ENCODE assay signal across 8 mouse cellular contexts in the genomic region with DNA sequence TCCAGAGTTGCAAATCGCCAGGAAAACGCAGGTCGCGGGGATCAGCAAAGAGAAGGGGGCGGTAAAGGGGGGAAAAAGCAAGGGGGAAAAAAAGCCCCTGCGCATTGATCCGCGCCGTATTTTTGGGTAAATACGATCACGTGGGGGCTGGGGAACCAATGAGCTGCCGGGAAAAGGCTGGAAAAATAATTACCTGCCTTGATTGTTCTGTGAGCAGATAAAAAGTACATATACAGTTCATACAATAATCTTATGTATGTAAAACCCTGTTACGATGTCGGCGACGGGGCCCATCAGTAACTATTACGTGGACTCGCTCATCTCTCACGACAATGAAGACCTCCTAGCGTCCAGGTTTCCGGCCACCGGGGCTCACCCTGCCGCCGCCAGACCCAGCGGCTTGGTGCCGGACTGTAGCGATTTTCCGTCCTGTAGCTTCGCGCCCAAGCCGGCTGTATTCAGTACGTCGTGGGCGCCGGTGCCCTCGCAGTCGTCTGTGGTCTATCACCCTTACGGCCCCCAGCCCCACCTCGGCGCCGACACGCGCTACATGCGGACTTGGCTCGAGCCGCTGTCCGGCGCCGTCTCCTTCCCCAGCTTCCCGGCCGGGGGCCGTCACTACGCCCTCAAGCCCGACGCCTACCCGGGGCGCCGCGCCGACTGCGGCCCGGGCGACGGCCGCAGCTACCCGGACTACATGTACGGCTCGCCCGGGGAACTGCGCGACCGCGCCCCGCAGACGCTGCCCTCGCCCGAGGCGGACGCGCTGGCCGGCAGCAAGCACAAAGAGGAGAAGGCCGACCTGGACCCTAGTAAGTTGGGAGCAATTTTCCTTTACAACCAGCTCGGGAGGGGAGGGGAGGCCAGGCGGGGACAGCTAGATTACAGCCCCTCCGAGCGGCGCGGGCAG. TPM values are rescaled to one million over a fixed set of nuclear protein-coding genes. Genes with fewer than 3 reads are reported as not detected.
DNase-seq lines count a peak whose midpoint lies in the region; ATAC-seq lines count a peak whose summit lies in the region.

No protein-coding gene starts in this region.

- WGBS in neural tube, embryonic 11.5 days: under 1% methylated on average over 86 of the region's 88 CpGs
- under 1% methylated on average over 88 of the region's 88 CpGs for WGBS in forebrain, embryonic 12.5 days
- under 1% methylated on average over 88 of the region's 88 CpGs for WGBS in kidney, embryonic 15.5 days
- under 1% methylated on average over 88 of the region's 88 CpGs for WGBS in neural tube, embryonic 13.5 days

- peak; percentile 7; the same call in 1 of the 2 replicates for ATAC-seq in neural tube, embryonic 11.5 days (ENCODE audit: insufficient read depth, low FRiP score, low TSS enrichment)
- no peak for ATAC-seq in forebrain, embryonic 12.5 days (ENCODE audit: low FRiP score)
- ATAC-seq in kidney, embryonic 15.5 days (replicated peaks; ENCODE audit: low FRiP score): no peak
- no peak for ATAC-seq in neural tube, embryonic 13.5 days (ENCODE audit: low read depth)

- H3K9me3 ChIP-seq in neural tube, embryonic 11.5 days (ENCODE audit: control insufficient read depth, low read length): no peaks in the 10 kb centered on the region
- no peaks in the 10 kb centered on the region for H3K9me3 ChIP-seq in forebrain, embryonic 12.5 days
- no peaks in the 10 kb centered on the region for H3K9me3 ChIP-seq in kidney, embryonic 15.5 days (replicated peaks)
- H3K9me3 ChIP-seq in neural tube, embryonic 13.5 days: no peaks in the 10 kb centered on the region

- peaks cover 43% of the 10 kb centered on the region for H3K27me3 ChIP-seq in neural tube, embryonic 11.5 days (ENCODE audit: control insufficient read depth, insufficient read depth, low read length)
- peaks cover 100% of the 10 kb centered on the region for H3K27me3 ChIP-seq in forebrain, embryonic 12.5 days
- H3K27me3 ChIP-seq in kidney, embryonic 15.5 days: peaks cover 74% of the 10 kb centered on the region
- H3K27me3 ChIP-seq in neural tube, embryonic 13.5 days: peaks cover 31% of the 10 kb centered on the region

- H3K4me3 ChIP-seq in neural tube, embryonic 11.5 days (ENCODE audit: low read depth, low read length): peak overlapping the region; percentile 95
- peak overlapping the region; percentile 27 for H3K4me3 ChIP-seq in forebrain, embryonic 12.5 days (replicated peaks)
- H3K4me3 ChIP-seq in kidney, embryonic 15.5 days (replicated peaks): peak overlapping the region; percentile 65
- peak overlapping the region; percentile 90 for H3K4me3 ChIP-seq in neural tube, embryonic 13.5 days

- H3K27ac ChIP-seq in neural tube, embryonic 11.5 days (ENCODE audit: low read depth, low read length): peak overlapping the region; percentile 98
- no peak overlapping the region for H3K27ac ChIP-seq in forebrain, embryonic 12.5 days
- peak overlapping the region; percentile 96 for H3K27ac ChIP-seq in kidney, embryonic 15.5 days
- H3K27ac ChIP-seq in neural tube, embryonic 13.5 days (replicated peaks): peak overlapping the region; percentile 99

- peak overlapping the region; percentile 100 for H3K9ac ChIP-seq in neural tube, embryonic 11.5 days (ENCODE audit: low read length)
- no peak overlapping the region for H3K9ac ChIP-seq in forebrain, embryonic 12.5 days
- peak overlapping the region; percentile 75 for H3K9ac ChIP-seq in kidney, embryonic 15.5 days
- H3K9ac ChIP-seq in neural tube, embryonic 13.5 days: peak overlapping the region; percentile 100

- DNase-seq in neural tube, embryonic 11.5 days (ENCODE audit: low spot score): peak; percentile 60
- no peak for DNase-seq in neural tube, embryonic 10.5 days (ENCODE audit: extremely low spot score, low spot score)
- DNase-seq in left cerebral cortex, adult 11 months (ENCODE audit: low spot score): no peak
- no peak for DNase-seq in left cerebral cortex, adult 18-20 months (ENCODE audit: low spot score in 2 of 2)
- DNase-seq in right cerebral cortex, postnatal 25 days: no peak

- H3K4me1 ChIP-seq in neural tube, embryonic 11.5 days (ENCODE audit: control insufficient read depth, insufficient read depth, low read length): peaks cover 12% of the 10 kb centered on the region
- H3K4me1 ChIP-seq in forebrain, embryonic 12.5 days: peaks cover 8% of the 10 kb centered on the region
- H3K4me1 ChIP-seq in kidney, embryonic 15.5 days: peaks cover 77% of the 10 kb centered on the region
- peaks cover 72% of the 10 kb centered on the region for H3K4me1 ChIP-seq in neural tube, embryonic 13.5 days (replicated peaks)

- peak overlapping the region; percentile 90 for H3K4me2 ChIP-seq in neural tube, embryonic 11.5 days (ENCODE audit: low read depth)
- H3K4me2 ChIP-seq in forebrain, embryonic 12.5 days: peak overlapping the region; percentile 30
- peak overlapping the region; percentile 77 for H3K4me2 ChIP-seq in kidney, embryonic 15.5 days
- peak overlapping the region; percentile 91 for H3K4me2 ChIP-seq in neural tube, embryonic 13.5 days

- peaks cover 2% of the 10 kb centered on the region; the same call in 1 of the 2 replicates for H3K36me3 ChIP-seq in neural tube, embryonic 11.5 days (ENCODE audit: control insufficient read depth, insufficient read depth, low read length)
- no peaks in the 10 kb centered on the region for H3K36me3 ChIP-seq in forebrain, embryonic 12.5 days (replicated peaks)
- H3K36me3 ChIP-seq in kidney, embryonic 15.5 days: 0 out of 2 replicates have a peak, but pooled peaks cover 3% of the 10 kb centered on the region
- no peaks in the 10 kb centered on the region for H3K36me3 ChIP-seq in neural tube, embryonic 13.5 days

RNA-seq across cellular contexts. Expression of gene Hoxc9, which starts 5.4 kb away (rescaled TPM):
- polyA plus RNA-seq in neural tube, embryonic 11.5 days (2014; fragmentation: Nextera tagmentation; extraction: Ambion mirVana): 36.1 and 40.0 TPM in 2 replicates
- polyA plus RNA-seq in forebrain, embryonic 12.5 days (2016; fragmentation: Nextera tagmentation; extraction: Ambion mirVana): not detected in 2 replicates
- 10.0 and 10.7 TPM in 2 replicates for polyA plus RNA-seq in kidney, embryonic 15.5 days (2015; fragmentation: Nextera tagmentation; extraction: Ambion mirVana)
- polyA plus RNA-seq in neural tube, embryonic 13.5 days (2015; fragmentation: Nextera tagmentation; extraction: Ambion mirVana): 40.9 and 43.4 TPM in 2 replicates
- not detected for total RNA-seq in left cerebral cortex, adult 18-20 months (2021)

RNA-seq across cellular contexts. Expression of gene Hoxc8, which starts 8.8 kb away (rescaled TPM):
- polyA plus RNA-seq in neural tube, embryonic 11.5 days (2014; fragmentation: Nextera tagmentation; extraction: Ambion mirVana): 63.7 and 67.1 TPM in 2 replicates
- polyA plus RNA-seq in forebrain, embryonic 12.5 days (2016; fragmentation: Nextera tagmentation; extraction: Ambion mirVana): not detected in 2 replicates
- 8.7 and 11.1 TPM in 2 replicates for polyA plus RNA-seq in kidney, embryonic 15.5 days (2015; fragmentation: Nextera tagmentation; extraction: Ambion mirVana)
- 75.8 and 85.5 TPM in 2 replicates for polyA plus RNA-seq in neural tube, embryonic 13.5 days (2015; fragmentation: Nextera tagmentation; extraction: Ambion mirVana)
- total RNA-seq in left cerebral cortex, adult 18-20 months (2021): not detected

RNA-seq across cellular contexts. Expression of gene Hoxc5, which starts 14.4 kb away (rescaled TPM):
- 36.3 and 37.3 TPM in 2 replicates for polyA plus RNA-seq in neural tube, embryonic 11.5 days (2014; fragmentation: Nextera tagmentation; extraction: Ambion mirVana)
- not detected in 2 replicates for polyA plus RNA-seq in forebrain, embryonic 12.5 days (2016; fragmentation: Nextera tagmentation; extraction: Ambion mirVana)
- polyA plus RNA-seq in kidney, embryonic 15.5 days (2015; fragmentation: Nextera tagmentation; extraction: Ambion mirVana): 3.6 and 4.8 TPM in 2 replicates
- 18.8 and 32.2 TPM in 2 replicates for polyA plus RNA-seq in neural tube, embryonic 13.5 days (2015; fragmentation: Nextera tagmentation; extraction: Ambion mirVana)
- not detected for total RNA-seq in left cerebral cortex, adult 18-20 months (2021)

RNA-seq across cellular contexts. Expression of gene Hoxc10, which starts 15.0 kb away (rescaled TPM):
- polyA plus RNA-seq in neural tube, embryonic 11.5 days (2014; fragmentation: Nextera tagmentation; extraction: Ambion mirVana): 58.3 and 60.4 TPM in 2 replicates
- not detected in 2 replicates for polyA plus RNA-seq in forebrain, embryonic 12.5 days (2016; fragmentation: Nextera tagmentation; extraction: Ambion mirVana)
- 52.4 and 53.5 TPM in 2 replicates for polyA plus RNA-seq in kidney, embryonic 15.5 days (2015; fragmentation: Nextera tagmentation; extraction: Ambion mirVana)
- 58.5 and 92.4 TPM in 2 replicates for polyA plus RNA-seq in neural tube, embryonic 13.5 days (2015; fragmentation: Nextera tagmentation; extraction: Ambion mirVana)
- total RNA-seq in left cerebral cortex, adult 18-20 months (2021): not detected

RNA-seq across cellular contexts. Expression of gene Hoxc6, which starts 16.4 kb away (rescaled TPM):
- 95.9 and 96.4 TPM in 2 replicates for polyA plus RNA-seq in neural tube, embryonic 11.5 days (2014; fragmentation: Nextera tagmentation; extraction: Ambion mirVana)
- not detected in 2 replicates for polyA plus RNA-seq in forebrain, embryonic 12.5 days (2016; fragmentation: Nextera tagmentation; extraction: Ambion mirVana)
- polyA plus RNA-seq in kidney, embryonic 15.5 days (2015; fragmentation: Nextera tagmentation; extraction: Ambion mirVana): 10.9 and 11.0 TPM in 2 replicates
- polyA plus RNA-seq in neural tube, embryonic 13.5 days (2015; fragmentation: Nextera tagmentation; extraction: Ambion mirVana): 46.8 and 51.1 TPM in 2 replicates
- not detected for total RNA-seq in left cerebral cortex, adult 18-20 months (2021)

Comparison
In these comparisons a context has a peak if more than half of its experiments do, and no peak if none do; other contexts are left out.
1. H3K4me2 ChIP-seq: peak in every context shown above with its lines; median percentile 91 in neural tube, embryonic 13.5 days; 90 in neural tube, embryonic 11.5 days; 77 in kidney, embryonic 15.5 days; 30 in forebrain, embryonic 12.5 days.
2. H3K4me3 ChIP-seq: peak in every context shown above with its lines; median percentile 95 in neural tube, embryonic 11.5 days; 90 in neural tube, embryonic 13.5 days; 65 in kidney, embryonic 15.5 days; 27 in forebrain, embryonic 12.5 days.
3. RNA of gene Hoxc9, which starts 5.4 kb away (polyA plus RNA-seq): 40.9 to 43.4 TPM in neural tube, embryonic 13.5 days, 36.1 to 40.0 TPM in neural tube, embryonic 11.5 days and 10.0 to 10.7 TPM in kidney, embryonic 15.5 days; not detected in forebrain, embryonic 12.5 days; every median in the first group is over 10 times any median in the second.